Mouse (Mus musculus): Measurements from ENCODE around the gene Cpm.
A peak's percentile ranks its signal among the peaks of the same experiment; 100 is the strongest.
"Not testable (repeated sequence)": the region's sequence is repeated elsewhere in the genome, so short reads cannot be mapped to it uniquely, and the experiment has no call there.

Cpm gene

DNA sequence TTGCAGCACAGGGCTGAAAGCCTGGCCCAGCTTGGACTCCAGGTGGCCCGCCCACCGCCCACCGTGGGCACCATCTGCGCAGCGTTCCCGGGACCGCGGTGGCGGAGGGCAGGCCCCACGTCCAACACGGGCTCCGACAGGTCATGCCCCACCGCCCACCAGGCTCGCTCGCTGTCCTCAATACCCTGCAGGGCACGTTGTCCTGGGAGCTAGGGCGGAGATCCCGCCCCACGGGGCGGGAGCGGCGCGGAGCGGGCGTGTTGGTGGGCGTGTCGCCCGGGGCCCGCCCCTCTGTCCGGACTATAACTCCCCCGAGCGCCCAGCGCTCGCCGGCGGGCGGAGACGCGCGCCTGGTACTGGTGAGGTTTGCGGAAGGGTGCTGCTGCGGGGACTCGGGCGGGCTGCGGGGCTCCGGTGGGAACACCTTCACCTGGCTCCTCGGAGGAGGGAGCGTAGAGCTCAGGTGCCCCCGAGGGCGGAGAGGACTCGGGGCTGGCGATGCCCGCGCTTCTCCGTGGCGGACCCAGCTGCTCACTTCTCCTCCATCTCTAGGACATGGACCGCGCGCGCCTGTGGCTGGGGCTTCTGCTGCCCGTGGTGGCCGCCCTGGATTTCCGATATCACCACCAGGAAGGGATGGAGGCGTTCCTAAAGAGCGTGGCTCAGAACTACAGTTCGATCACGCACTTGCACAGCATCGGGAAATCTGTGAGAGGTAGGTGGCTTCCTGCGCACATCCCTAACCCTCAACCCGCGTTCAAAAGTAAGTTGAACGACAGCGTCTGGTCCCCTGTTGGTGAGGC, at the start of gene Cpm:
TSS of gene Cpm (plus strand) at position 332 of the 803 bp plus-strand sequence.
- peak; percentile 70 to 74 for DNase-seq (ENCODE audit: low spot score in 2 of 2)

GRCm38 (mm10) chr10:117579771-117580284, 49.5 kb upstream of the Cpm start:
- no peak for DNase-seq (ENCODE audit: low spot score in 2 of 2)

DNA sequence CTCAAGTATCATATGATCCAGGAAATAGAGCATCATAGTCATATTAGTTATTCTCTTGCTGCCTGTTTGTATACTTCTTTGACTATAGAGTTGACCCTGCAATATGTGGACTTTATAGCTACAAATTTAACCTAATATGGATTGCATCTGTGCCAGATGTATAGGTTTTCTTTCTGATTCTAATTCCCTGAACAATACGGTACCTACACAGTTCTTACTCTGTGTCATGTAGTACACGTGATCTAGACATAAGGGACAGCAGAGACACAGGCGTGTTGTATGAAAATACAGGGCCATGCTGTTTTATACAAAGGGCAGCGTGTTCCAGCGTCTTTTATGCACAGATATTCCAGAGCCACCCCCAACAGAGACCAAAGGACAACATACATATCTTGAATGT, 48.9 kb upstream of the Cpm start:
- no peak for DNase-seq (ENCODE audit: low spot score in 2 of 2)

- no peak for DNase-seq (ENCODE audit: low spot score in 2 of 2)
These were observed 48.1 kb upstream of the Cpm start for GRCm38 (mm10) chr10:117581007-117581752.

GRCm38 (mm10) chr10:117581753-117582062, 47.6 kb upstream of the Cpm start:
- no peak for DNase-seq (ENCODE audit: low spot score in 2 of 2)

- DNase-seq (ENCODE audit: low spot score in 2 of 2) = no peak
These were observed 45.9 kb upstream of the Cpm start for GRCm38 (mm10) chr10:117583155-117584061.

DNA sequence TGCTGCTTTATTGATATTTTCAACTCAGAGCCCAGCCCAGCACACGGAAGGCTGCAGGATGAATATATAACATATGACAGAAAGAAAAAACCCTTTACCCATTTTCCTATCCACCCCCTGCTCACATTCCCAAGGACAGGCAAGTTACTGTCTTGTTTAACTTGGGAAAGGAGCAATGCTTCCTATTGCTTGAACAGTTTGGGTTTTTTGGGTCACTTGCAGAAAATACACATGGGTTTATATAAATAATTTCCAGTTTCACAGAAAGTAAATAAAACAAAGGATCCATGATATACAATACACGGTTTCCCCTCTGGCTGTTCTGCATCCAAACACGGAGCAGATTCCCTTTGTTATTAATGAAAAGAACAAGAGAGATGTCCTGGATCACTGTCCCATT, 45.2 kb upstream of the Cpm start:
- no peak for DNase-seq (ENCODE audit: low spot score in 2 of 2)

- DNase-seq (ENCODE audit: low spot score in 2 of 2) = no peak
These were observed 44.5 kb upstream of the Cpm start for GRCm38 (mm10) chr10:117584566-117585515.

DNA sequence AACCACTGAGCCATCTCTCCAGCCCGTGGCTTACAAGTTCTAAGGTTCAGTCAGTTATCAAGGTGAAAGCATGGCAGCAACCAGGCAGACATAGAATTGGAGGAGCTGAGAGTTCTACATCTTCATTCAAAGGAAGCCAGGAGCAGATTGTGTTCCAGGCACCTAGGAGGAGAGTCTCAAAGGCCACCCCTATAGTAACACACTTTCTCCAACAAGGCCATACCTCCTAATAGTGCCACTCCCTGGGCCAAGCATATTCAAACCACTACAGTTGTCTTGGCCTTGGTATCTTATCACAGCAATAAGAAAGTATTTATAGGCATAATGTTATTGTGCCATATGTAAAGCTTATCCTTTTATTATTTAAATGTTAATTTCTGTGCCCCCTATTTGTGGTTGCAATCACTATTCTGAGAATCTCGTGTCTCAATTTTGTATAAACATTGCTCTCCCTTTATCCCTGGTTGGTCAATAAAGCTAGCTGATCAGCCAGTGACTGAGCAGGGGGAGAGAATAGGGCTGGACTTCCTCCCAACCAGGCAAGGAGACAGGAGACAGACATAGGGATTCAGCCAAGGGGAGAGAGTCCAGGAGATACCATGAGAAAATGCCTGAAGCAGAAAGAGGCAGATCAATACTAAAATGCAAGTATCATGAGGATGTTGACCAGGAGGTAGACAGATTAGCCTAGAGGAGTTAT, 43.5 kb upstream of the Cpm start:
- DNase-seq (ENCODE audit: low spot score in 2 of 2) = no peak

GRCm38 (mm10) chr10:117586859-117587258, 42.4 kb upstream of the Cpm start:
- no peak for DNase-seq (ENCODE audit: low spot score in 2 of 2)

- DNase-seq (ENCODE audit: low spot score in 2 of 2) = no peak
These were observed 42.0 kb upstream of the Cpm start for GRCm38 (mm10) chr10:117587335-117587734.

DNA sequence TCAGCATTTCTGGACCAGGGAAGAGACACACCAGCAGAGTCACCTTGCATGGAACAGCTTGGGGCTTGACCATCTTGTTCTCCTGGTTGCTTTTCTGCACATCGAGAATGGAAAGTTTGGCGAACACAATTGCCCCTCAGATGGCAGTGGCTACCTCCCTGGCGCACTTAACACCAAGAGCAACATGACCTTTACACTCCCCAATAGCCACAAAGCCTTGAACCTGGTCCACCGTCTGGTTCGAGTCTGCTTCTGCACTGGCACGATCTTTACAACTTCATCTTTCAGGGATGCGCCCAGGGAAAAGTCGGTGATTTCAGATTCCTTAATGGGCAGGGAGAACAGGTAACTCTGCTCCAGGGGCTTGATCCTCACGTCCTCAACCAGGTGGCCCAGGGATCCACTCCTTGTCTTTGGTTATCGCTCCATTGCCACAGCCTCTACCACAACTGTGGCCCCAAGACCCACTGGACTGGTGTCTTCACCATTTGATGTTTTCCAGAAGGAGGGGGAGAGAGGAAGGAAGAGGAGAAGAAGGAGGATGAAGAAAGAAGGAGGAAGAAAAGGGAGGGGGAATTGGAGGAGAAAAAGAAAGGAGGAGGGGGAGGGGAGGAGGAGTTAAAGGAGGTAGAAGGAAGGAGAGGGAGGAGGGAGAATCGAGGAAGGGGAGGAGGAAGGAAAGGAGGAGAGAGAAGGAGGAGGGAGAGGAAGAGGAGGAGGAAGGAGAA, 40.7 kb upstream of the Cpm start:
- not testable (repeated sequence) for DNase-seq (ENCODE audit: low spot score in 2 of 2)

GRCm38 (mm10) chr10:117589144-117589940, 40.0 kb upstream of the Cpm start:
- DNase-seq (ENCODE audit: low spot score in 2 of 2) = no peak

DNA sequence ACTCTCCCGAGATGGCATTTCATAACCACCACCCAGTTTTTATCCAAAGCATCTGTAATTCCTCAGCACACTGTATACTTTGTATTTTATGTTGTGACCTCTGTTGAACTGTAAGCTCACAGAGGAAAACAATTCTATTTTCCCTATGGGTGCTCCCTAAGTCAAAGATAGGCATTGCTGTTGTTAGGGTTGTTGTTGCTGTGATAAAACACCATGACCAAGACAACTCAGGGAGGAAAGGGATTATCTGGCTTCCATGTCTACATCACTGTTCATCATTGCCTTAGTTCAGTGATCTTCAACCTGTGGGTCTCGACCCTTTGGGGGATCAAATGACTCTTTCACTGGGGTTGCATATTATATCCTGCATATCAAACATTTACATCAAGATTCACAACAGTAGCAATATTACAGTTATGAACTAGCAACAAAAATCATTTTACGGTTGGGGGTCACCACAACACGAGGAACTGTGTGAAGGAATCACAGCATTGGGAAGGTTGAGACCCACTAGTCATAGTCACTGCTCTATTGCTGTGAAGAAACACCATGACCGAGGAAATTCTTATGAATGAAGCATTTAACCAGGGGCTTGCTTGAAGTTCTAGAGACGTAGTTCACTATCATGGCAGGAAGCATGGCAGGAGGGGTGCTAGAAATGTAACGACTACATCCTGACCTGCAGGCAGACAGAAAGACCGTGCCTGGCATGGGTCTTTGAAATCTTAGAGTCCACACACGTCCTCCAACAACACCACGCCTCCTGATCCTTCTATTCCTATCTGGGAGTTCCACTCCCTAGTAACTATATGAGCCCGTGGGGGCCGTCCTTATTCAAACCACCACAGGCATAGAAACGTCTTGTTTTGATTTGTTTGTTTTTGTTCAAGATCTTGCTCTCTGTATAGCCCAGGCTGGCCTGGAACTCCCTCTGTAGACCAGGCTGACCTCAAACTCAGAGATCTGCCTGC, 38.7 kb upstream of the Cpm start:
- no peak for DNase-seq (ENCODE audit: low spot score in 2 of 2)

DNA sequence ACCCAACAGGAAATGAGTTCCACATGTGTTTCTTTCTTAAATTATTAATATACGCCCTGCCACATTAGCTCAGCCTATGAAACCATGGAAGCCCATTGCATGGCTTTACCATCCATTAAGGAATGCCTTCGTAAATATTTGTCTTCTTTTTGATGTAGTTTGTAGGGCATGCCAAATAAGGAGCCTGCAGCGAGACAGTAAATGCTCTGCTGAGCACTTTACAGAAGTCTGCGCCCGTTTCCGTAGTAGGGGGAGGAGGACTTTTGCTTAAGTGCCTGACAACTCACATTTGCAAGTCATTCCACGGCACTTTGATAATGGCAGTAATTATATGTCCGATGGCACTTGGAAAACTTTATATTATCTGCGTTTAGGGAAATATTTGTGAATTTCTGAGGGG, 37.5 kb upstream of the Cpm start:
- DNase-seq (ENCODE audit: low spot score in 2 of 2) = no peak

DNA sequence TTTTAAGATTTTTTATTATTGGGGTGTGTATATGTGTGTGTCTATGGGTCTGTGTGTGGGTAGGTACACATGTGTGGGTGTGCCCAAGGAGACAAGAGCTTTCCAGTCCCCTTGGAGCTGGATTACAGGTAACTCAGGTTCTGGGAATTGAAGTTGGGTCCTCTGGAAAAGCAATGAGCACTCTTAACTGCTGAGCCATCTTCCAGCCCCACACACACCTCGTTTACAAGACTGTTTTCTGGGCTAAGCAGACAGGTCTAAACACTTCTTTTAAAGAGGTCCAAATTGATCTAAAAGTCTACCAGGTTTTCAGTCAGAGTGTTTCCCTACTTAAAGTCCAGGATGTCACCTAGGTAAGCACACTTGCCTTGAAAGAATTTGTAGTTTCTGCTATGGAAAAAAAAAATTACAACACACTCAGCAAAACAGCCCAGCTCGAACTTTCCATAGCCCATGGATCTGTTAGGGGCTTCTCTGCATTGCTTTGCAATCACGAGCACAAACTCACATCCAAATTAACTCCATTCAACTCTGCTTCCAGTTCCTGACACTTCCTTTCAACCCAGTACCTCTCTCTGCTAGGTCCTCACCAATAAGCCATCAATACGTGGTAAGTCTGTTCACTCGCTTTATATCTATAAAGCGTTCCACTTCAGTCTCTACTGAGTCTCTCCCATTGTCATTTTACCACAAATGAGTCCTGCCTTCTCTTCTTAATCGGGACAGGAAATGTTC, 36.8 kb upstream of the Cpm start:
- DNase-seq (ENCODE audit: low spot score in 2 of 2) = no peak

- no peak for DNase-seq (ENCODE audit: low spot score in 2 of 2)
These were observed 36.2 kb upstream of the Cpm start for GRCm38 (mm10) chr10:117593041-117593570.
